Mouse (Mus musculus): Measurements from ENCODE around the gene Prelid3b. TPM values are rescaled to one million over a fixed set of nuclear protein-coding genes. Genes with fewer than 3 reads are reported as not detected.
A peak's percentile ranks its signal among the peaks of the same experiment; 100 is the strongest.

The Prelid3b gene
- polyA plus RNA-seq, 1 experiment from 2014 or later: 108 TPM

DNA sequence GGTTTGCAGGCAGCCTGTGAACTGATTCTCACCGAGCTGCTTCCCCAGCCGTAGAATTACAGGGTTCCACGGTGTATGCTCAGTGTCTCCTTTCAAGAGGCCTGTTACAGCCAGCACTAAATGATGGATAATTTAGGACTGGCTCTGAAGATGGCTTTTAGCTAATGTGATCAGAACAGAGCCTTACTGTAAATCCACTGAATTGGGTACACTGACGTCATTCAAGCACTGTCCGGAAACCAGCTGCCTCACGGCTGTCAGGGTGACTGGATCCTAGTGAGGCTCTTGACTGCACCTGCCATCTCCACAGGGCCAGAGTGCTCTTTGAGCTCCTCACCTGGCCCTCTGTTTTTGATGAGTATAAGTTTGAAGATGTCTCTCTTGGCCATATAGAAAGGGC is 51.8 kb downstream of the Prelid3b start:
- H3K4me1 ChIP-seq: peaks cover 11% of the 10 kb centered on the region
- no peak for ATAC-seq (ENCODE audit: insufficient number of reproducible peaks, insufficient read depth, low FRiP score, low TSS enrichment, low read depth)
- peaks cover 68% of the 10 kb centered on the region for H3K36me3 ChIP-seq
- H3K4me2 ChIP-seq: no peak overlapping the region
- no peak overlapping the region for H3K4me3 ChIP-seq
- no peak overlapping the region for H3K9ac ChIP-seq
- 85% methylated on average over 6 of the region's 6 CpGs for WGBS
- H3K27ac ChIP-seq: no peak overlapping the region
- no peaks in the 10 kb centered on the region for H3K27me3 ChIP-seq
- no peaks in the 10 kb centered on the region for H3K9me3 ChIP-seq

DNA sequence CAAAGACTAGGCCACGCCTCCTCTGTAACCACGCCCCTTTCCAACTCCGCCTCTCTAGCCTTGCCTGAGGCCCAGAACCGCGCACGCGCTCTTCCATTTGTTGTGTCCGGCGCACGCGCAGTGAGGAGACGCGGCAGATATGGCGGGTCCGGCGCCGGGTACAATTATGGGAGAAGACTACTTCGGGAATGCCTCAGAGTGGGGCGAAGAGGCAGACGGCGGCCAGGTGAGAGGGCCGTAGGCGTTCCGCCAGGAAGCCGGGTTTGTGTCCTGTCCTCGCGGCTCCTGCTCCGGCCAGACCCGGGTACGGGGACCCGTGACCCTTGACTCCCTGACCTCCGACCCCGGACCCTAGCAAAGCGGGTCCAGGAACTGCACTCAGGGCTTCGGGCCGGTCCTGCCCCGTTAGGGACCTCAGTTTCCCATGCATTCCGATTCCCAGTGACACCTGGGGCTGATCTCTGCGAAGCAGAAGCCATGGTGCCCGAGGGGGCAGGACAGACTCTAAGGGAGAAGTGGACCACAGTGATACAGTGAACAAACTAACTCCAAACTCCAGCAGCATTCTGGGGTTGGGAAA is 57.1 kb downstream of the Prelid3b start, which contains the start of gene Nelfcd:
Nelfcd (plus strand) TSS at position 74 of the 580 bp plus-strand sequence.
- peaks cover 11% of the 10 kb centered on the region for H3K4me1 ChIP-seq
- ATAC-seq (ENCODE audit: insufficient number of reproducible peaks, insufficient read depth, low FRiP score, low TSS enrichment, low read depth): peak; percentile 87
- 0% methylated on average over 40 of the region's 40 CpGs for WGBS
- peaks cover 15% of the 10 kb centered on the region for H3K36me3 ChIP-seq
- H3K4me2 ChIP-seq: peak within 1 kb of the TSS; percentile 74
- H3K27me3 ChIP-seq: no peaks in the 10 kb centered on the region
- no peaks in the 10 kb centered on the region for H3K9me3 ChIP-seq
- peak within 1 kb of the TSS; percentile 94 for H3K9ac ChIP-seq
- peak within 1 kb of the TSS; percentile 84 for H3K4me3 ChIP-seq
- H3K27ac ChIP-seq: no peak within 1 kb of the TSS

Other genes starting within 250 kb of the Prelid3b start
- 1,664 and 1,723 TPM in 2 replicates for gene Gnas, start 188.8 kb downstream of the Prelid3b start, polyA plus RNA-seq (2015; fragmentation: Nextera tagmentation; extraction: Ambion mirVana)
- gene Gm20721, start 126.4 kb downstream of the Prelid3b start, polyA plus RNA-seq (2015; fragmentation: Nextera tagmentation; extraction: Ambion mirVana): 17.1 and 20.3 TPM in 2 replicates
- gene Nelfcd, start 57.3 kb downstream of the Prelid3b start, polyA plus RNA-seq (2015; fragmentation: Nextera tagmentation; extraction: Ambion mirVana): 131 and 140 TPM in 2 replicates
- gene Ctsz, start 34.0 kb downstream of the Prelid3b start, polyA plus RNA-seq (2015; fragmentation: Nextera tagmentation; extraction: Ambion mirVana): 148 and 153 TPM in 2 replicates
- gene Tubb1, start 22.4 kb downstream of the Prelid3b start, polyA plus RNA-seq (2015; fragmentation: Nextera tagmentation; extraction: Ambion mirVana): 3.1 and 3.3 TPM in 2 replicates
- gene Atp5e, start 9.0 kb downstream of the Prelid3b start, polyA plus RNA-seq (2015; fragmentation: Nextera tagmentation; extraction: Ambion mirVana): 779 and 911 TPM in 2 replicates
- gene Zfp831, start 170.5 kb upstream of the Prelid3b start, polyA plus RNA-seq (2015; fragmentation: Nextera tagmentation; extraction: Ambion mirVana): 0.07 TPM in 1 of 2 replicates, not detected in the other